Comparison of ENCODE assay signal across 8 mouse cellular contexts in the genomic region with DNA sequence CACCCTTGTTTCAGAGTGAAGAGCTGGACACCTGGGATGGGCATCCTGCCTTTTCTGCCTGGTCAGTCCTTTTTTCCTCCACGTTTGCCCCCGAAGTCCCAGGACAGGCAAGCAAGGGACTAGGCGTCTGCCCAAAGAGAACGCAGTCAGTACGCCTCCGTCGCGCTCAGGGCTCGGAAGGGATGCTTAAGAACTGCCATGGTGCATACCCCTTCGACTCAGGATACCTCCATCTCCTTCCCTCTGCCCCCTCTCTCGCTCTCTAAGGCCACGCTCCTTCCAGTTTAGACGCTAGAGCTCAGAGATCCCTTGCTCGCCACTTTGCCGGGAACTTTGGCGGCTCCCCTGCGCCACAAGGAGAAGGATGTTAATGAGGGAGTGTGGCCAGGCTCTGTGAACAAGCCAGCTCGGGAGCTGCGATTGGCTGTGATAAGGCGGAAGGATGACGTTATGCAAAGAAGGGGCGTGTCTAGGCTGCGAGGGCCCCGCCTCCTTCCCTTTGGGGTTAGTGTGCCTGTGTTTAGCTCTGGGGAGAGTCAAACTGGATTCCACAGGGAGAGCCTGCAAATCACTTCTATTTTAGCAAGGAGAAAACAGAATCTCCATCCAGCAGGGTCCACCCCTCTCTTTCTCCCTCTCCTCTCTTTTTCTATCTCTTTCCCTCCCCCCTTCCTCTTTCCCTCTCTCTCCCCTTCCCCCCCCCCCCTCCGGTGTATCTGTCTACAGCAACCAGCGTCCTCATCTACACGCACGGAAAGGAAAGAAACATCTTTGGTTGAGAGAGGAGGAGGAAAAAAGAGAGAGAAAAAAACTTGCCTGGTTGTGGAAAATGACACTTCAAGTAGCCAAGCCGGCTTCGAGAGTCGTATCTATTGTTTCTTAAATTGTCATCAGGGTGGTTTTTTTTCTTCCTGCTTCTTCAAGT. TPM values are rescaled to one million over a fixed set of nuclear protein-coding genes. Genes with fewer than 3 reads are reported as not detected.
DNase-seq lines count a peak whose midpoint lies in the region; ATAC-seq and TF ChIP-seq lines count a peak whose summit lies in the region.

Ebf1 (plus strand) TSS at position 530 of the 925 bp plus-strand sequence.

- no peak for TF ChIP-seq CTCF in Patski (IDR thresholded peaks at IDR 0.05)

- no peaks in the 10 kb centered on the region for H3K36me3 ChIP-seq in forebrain, embryonic 14.5 days (ENCODE audit: control insufficient read depth, insufficient read depth, low read length)

- WGBS in forebrain, embryonic 14.5 days = under 1% methylated on average over 30 of the region's 31 CpGs

- peak within 1 kb of the TSS; percentile 67 for H3K4me2 ChIP-seq in forebrain, embryonic 14.5 days (ENCODE audit: low read length)

- no peaks in the 10 kb centered on the region for H3K27me3 ChIP-seq in Patski
- peaks cover 68% of the 10 kb centered on the region for H3K27me3 ChIP-seq in forebrain, embryonic 14.5 days (replicated peaks; ENCODE audit: control insufficient read depth, insufficient read depth, low read length)

- CTCF ChIA-PET in Patski (lab: Charles Lee) = interaction anchor here (0.9 to 1.5 kb wide), 2 partner anchors 388 to 395 kb away, joined by 3 to 4 read pairs; no protein-coding TSS in a partner anchor

- H3K4me1 ChIP-seq in forebrain, embryonic 14.5 days (ENCODE audit: control insufficient read depth, insufficient read depth, low read length) = peaks cover 7% of the 10 kb centered on the region; the same call in 1 of the 2 replicates

- H3K9me3 ChIP-seq in forebrain, embryonic 14.5 days (replicated peaks; ENCODE audit: control insufficient read depth, low read length) = no peaks in the 10 kb centered on the region

- peak within 1 kb of the TSS; percentile 79 for H3K27ac ChIP-seq in forebrain, embryonic 14.5 days (ENCODE audit: low read depth, low read length)

- peak within 1 kb of the TSS; percentile 69 for H3K9ac ChIP-seq in forebrain, embryonic 14.5 days (ENCODE audit: low read length)

- ATAC-seq in Patski = peak; percentile 96
- ATAC-seq in forebrain, embryonic 14.5 days = peak; percentile 97

- intact Hi-C loops in heart, postnatal 10 days (cut with DNase I) = loop anchor here (10.0 kb wide), 3 partner anchors 638 to 1118 kb away; no protein-coding TSS in a partner anchor

- in situ Hi-C loops in Patski (cut with MboI; ENCODE audit: low pct_unique_long_range_greater_than_20kb) = loop anchor here (5.0 to 10.0 kb wide), 4 partner anchors 395 to 1028 kb away; no protein-coding TSS in a partner anchor

- POLR2A ChIA-PET in Patski (lab: Charles Lee) = no interaction called here

- peak within 1 kb of the TSS; percentile 43 for H3K4me3 ChIP-seq in forebrain, embryonic 14.5 days (ENCODE audit: low read depth, low read length)

- DNase-seq in Patski (ENCODE audit: low read depth, low spot score) = peak; percentile 81
- peak; percentile 93 for DNase-seq in cerebellum, adult 11 months
- peak; percentile 96 for DNase-seq in forebrain, embryonic 14.5 days (ENCODE audit: low spot score)
- DNase-seq in heart, postnatal 10 days = peak; percentile 93 to 94
- peak; percentile 89 to 93 for DNase-seq in kidney, postnatal 36 days
- peak; percentile 90 for DNase-seq in lung, postnatal 25 days (ENCODE audit: low spot score)
- DNase-seq in retina, embryonic 14.5 days (ENCODE audit: low spot score) = peak; percentile 96
- peak; percentile 90 for DNase-seq in thymus, postnatal 4 days

RNA-seq across cellular contexts. Expression of gene Ebf1, which starts in this region (rescaled TPM):
- polyA plus RNA-seq in Patski (2021) = 7.3 TPM
- polyA plus RNA-seq in forebrain, embryonic 14.5 days (2014; fragmentation: Nextera tagmentation; extraction: Ambion mirVana) = 30.7 and 37.6 TPM in 2 replicates
- total RNA-seq in heart, postnatal 10 days (2021) = 10 to 100 TPM; 29.5 to 35.3 TPM

Comparison
In these comparisons a context has a peak if more than half of its experiments do, and no peak if none do; other contexts are left out.
1. Peak in every context shown above with its lines: DNase-seq, ATAC-seq, H3K4me3 ChIP-seq and H3K27ac ChIP-seq.